Mouse (Mus musculus): Measurements from ENCODE around the gene Qtrt2.

Qtrt2 gene

DNA sequence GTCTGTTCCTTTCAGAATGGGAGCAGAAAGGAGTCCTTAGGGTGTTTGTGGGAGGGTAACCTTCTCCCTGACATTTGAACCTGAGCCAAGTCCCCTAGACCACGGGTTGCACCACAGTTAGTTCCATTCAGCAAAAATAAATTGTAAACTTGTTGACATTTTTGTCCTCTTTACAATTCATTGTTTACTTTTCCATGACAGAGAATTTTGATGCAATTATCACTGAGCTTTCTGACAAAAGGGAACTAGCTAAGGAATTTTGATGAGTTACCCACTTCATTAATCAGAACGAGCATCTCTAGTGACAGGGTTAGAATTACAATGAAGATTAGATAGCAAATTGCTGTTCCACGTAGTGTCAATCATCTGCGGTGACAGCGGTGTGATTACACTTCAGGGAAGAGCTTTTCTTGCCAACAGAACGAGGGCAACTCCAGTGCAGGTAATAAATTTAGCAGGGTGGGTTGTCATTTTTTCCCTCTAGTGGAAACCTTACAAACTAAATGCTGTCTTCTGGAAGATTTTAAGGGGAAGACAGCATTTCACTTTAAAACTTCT, 1.5 kb downstream of the Qtrt2 start:
- DNase-seq (ENCODE audit: low read depth, low spot score), result no peak

DNA sequence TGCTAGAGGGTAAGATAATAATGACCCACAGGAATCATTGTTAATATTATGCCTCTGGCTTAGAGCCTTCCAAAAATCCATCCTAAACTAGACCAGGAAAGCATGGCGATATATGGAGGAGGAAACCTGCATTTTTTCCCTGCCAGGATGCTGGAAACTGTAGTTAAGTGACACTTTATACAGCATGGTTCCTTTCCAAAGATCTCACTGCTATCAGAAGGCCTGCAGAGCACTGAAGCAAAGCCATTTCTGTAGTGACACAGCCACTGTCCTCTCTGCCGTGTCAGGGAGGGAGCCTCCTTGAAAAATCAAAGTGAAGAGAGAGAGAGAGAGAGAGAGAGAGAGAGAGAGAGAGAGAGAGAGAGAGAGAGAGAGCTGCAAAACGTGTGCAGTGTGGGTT, 4.0 kb downstream of the Qtrt2 start:
- DNase-seq (ENCODE audit: low read depth, low spot score), result no peak

DNA sequence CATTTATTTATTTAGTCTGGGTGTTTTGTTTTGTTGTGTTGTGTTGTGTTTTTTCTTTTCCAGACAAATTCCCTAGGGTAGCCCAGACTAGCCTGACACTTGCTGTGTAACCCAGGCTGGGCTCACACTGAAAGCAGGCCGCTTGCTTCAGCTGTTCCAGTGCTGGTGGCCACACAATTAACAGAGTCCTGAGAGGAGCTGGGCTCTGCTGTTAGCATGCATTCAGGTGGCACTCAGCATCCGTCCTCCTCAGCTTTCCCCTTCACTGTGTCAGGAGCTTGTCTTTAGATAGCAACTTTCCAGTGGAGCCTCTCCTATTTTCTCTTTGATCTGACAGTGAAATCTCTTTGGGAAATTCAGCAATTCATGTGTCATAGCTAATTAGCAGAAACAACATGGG, 4.6 kb downstream of the Qtrt2 start:
- no peak for DNase-seq (ENCODE audit: low read depth, low spot score)

DNA sequence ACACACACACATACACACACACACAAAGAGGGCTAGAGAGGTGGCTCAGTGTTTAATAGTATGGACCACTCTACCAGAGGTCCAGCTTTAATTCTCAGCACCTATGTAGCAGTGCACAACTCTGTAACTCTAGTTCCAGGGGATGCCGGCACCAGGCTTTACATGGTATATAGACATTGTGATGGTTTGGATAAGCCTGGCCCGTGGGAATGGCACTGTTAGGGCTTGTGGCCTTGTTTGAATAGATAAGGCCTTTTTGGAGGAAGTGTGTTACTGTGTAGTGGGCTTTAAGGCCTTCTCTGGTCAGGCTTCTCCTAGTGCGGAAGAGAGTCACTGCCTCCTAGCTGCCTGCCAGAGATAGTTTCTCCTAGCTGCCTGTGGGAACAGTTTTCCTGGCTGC, 7.7 kb downstream of the Qtrt2 start:
- no peak for DNase-seq (ENCODE audit: low read depth, low spot score)

DNA sequence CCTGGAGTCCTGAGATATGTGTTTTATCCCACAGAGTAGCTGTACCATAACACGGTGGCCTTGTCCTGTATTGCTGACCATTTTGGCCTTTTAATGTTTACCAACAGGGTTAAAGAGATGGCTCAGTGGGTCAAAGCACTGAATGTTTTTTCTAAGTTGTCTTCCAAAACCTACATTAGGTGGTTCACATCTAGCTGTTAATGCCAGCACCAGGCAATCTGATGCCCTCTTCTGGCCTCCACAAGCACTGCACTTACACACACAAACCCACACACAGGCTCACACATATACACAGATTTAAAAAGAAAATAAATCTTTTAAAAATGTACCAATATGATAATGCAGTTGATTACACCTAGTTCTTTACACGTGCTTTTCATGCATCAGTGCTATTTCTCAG, 17.7 kb downstream of the Qtrt2 start:
- no peak for DNase-seq (ENCODE audit: low read depth, low spot score)

DNA sequence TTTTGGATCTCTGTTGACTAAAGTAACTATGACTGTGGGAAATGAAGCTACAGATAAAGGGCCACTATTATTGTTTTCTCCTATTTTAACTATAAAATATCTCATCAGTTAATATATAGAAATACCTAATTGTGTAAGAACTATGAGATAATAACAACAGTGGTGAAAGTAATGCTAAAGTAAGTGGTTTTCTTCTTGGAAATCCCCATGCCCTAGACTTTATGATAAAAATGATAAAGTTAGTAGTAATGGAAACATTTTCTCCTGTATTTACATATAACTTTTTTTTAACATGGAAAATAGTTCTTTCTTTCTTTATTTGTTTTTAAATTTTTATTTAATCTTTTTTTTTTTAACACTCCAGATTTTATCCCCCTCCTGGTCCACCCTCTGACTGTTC, 26.0 kb downstream of the Qtrt2 start:
- no peak for DNase-seq (ENCODE audit: low read depth, low spot score)

DNA sequence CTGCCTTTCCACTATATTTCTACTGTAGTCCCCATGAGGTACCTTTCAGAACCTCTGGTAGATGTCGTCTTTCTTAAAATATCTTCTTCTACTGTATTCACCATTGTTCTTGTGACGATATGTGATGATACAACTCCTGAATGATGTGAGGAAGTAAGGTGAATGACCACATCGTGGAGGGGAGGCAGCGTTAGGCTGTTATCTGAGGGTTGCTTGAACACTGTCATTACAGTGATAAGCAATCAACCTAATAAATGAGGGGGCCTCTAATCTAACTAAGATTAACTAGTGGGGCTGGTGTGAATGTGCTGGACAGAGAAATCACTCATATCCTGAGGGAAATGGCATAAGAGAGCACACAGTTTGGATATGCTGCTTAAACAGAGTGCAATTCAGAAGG, 26.5 kb downstream of the Qtrt2 start:
- no peak for DNase-seq (ENCODE audit: low read depth, low spot score)

DNA sequence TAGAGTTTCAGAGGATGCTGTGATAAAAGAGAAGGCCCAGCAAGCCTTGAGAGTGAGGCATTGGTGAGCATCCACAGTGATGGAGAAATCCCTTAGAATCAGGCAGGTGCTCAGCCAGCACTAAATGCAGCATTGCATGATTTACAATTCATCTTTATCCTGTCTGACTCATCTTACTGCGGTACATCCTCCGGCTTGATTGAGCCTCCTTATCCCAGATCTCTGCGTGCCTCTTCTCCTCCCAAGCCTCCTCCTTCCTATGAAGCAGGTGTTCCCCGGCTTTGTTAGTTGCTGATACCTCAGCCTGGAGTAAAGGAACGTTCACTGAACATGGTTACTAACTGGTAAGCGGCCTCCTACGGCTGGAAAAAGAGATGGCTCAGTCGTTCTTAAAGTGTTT, 32.1 kb downstream of the Qtrt2 start:
- DNase-seq (ENCODE audit: low read depth, low spot score), result no peak

DNA sequence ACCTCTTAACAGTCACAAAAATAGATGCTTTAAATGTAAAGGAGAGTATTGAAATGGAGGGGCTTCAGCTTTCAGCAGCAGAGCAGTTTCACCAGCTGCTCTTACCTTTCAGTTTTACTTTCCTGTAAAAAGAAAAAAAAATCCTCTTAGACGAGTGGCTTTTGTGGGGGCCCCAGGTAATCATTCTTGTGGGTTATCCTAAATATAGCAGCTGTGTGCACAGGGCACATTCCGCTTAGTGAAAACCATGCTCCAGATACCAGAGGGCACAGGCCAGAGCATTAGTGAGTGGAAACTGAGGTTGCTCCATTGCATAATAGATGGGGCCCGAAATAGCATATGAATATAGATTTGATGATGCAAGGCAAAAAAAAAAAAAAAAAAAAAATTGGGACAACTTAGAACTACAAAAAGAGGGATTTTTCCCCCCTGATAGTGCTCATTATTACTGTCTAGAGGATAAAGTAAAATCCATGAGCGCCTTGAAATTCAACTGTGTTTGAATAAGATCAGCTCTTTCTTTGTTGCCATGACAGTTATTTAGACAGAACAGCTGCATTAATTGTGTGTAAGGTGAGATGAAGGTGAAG, 35.8 kb downstream of the Qtrt2 start:
- no peak for DNase-seq (ENCODE audit: low read depth, low spot score)

DNA sequence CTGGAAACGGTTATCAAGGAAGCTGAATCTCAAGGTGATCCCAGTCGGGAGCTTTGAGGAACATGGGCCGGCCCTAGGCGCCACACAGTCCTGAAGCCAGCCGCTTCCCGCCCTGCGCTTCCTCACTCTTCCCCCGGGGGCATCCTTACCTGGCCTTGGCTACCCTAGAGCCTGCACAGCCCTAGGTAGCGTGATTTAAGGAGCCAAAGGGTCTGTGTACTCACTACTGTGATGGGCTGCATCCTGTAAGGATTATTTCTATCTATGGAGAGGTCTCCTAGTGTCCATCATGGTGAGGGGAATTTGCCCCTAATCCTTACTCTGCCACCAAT, 36.6 kb downstream of the Qtrt2 start:
- DNase-seq (ENCODE audit: low read depth, low spot score), result no peak

DNA sequence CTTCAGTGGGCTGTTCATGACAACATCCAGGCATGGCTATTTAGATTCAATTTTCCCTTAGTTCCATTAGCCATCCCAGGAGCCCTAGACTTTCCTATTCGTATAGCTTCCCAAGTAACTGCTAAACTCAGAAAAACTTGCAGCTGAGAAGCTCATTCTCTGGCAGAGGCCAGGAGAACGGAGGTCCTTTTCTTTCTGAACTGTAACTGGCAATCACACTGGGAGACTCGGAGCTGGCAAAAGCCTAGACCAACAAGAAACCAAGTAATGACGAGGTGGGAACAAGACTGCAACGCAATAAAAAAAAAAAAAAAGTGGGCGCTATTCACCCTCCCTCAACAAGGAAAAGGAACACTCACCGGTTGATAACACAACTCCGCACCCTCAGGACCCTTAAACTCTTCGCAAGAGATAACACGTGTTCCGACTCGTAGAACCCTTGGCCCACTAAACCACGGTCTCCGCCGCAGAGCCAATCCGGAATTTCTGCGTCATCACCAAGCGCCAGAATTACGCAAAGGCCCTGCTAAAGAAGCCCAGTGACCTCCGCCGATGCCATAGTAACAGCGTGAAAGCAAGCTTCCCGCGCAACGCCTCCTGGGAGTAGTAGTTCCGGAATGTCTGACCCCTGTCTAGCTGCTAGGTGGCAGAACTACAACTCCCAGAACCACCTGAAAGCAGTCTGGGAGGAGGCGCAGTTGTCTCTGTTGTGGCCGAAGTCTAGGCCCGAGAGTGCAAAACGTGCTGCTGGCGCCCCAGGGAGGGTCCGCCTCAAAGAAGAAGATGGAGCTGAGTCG, 37.2 kb downstream of the Qtrt2 start, which contains the start of gene Ccdc191:
Gene Ccdc191, plus strand, starts transcription at position 593 of the 797 bp plus-strand sequence.
- DNase-seq (ENCODE audit: low read depth, low spot score), result peak; percentile 97

DNA sequence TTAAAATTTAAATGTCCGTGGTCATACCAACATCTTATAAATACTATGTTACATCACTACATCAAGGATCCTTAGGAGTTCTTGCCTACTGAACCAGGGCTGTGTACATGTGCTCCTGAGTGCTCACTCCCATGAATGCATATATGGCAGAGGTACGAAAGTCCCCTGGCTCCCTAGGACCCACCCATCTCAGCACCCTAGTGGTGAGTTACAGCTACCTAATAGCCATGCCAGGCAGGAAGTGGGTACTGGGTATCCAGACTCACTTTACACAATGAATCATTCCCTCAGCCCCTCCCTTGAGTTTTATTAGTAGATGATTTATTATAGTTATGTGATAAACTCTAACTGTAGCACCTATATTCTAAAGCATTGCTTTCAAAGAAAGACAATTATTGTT, 44.3 kb downstream of the Qtrt2 start:
- no peak for DNase-seq (ENCODE audit: low read depth, low spot score)

DNA sequence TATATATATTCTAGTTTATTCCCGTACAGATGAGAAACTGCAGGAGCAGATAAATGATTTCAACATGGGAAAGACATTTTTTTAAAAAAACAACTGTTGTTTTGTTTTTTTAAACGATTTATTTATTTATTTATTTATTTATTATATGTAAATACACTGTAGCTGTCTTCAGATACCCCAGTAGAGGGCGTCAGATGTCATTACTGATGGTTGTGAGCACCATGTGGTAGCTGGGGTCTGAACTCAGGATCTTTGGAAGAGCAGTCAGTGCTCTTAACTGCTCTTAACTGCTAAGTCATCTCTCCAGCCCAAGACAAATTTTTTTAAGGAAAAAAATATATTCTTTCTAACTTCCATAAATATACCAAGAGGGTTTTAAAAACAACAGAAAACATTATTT, 45.0 kb downstream of the Qtrt2 start:
- peak; percentile 18 for DNase-seq (ENCODE audit: low read depth, low spot score)

DNA sequence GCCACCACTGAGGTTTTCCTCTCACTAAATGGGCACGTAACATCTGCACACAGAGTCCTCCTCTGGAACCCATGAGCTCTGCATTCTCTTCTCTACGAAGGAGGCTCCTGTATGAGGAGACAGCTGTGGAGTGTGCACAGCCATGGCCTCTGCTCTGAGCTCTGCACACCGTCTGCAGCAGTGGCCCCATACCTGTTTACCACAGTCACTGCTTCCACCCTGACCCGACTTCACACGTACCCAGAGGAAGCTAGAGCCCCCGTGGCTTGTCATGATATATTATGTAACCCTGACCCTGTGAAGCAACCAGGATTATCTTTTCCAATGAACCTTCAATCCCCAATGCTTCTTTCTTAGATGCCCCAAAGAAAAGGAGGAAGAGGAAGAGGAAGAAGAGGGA, 46.8 kb downstream of the Qtrt2 start:
- DNase-seq (ENCODE audit: low read depth, low spot score), result no peak

DNA sequence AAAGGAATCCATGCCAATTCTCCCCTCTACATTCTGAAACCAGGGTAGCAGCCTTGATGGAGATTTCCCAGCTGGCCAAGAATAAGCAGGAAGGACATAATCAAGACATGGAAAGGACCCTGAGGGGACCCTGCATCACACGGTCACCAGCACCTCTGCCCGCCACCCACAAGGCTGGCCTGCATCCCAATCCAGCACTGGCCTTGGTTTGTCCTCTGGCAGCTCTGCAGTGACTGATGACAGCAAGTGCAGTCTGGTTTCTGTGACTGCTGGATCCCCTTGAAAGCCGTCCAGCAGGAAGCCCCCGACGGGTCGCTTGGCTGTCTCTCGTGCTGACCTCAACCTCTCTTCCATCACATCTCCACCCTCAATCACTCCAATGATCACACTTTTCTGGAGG, 55.2 kb downstream of the Qtrt2 start:
- DNase-seq (ENCODE audit: low read depth, low spot score), result no peak

DNA sequence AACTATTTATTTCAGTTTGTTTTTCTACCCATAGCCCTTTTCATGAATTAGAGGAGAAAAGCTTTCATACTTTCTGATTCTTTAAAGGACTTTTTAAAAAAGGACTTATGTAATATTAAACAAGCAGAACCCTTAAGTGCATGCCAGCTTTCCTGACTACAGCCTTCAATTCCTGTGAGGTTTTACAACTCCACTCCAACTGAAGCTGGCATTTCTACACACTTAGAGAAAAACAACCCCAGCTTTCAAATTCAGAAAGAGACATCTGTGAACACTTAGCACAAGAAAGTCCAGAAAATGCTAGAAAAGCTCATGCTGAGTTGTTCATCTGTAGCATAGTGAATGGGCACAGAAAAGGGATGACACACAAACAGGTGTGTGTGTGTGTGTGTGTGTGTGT, 56.8 kb downstream of the Qtrt2 start:
- no peak for DNase-seq (ENCODE audit: low read depth, low spot score)

DNA sequence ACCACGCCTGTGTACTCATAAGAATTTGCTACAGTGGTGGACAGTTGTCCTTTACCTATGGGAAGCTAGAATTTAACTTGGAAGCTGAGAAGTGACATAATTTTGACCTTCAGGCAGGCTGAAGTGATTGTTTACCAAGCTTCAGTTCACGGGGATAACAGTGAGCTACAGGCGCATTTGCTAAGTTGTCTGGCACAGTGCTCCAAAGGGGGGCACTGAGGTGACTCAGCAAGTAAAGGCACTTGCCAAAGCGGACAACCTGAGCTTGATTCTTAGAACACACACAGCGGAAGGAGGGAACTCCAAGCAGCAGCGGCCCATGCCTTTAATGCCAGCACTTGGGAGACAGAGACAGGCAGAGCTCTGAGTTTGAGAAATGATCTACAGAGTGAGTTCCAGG, 66.0 kb downstream of the Qtrt2 start:
- no peak for DNase-seq (ENCODE audit: low read depth, low spot score)

DNA sequence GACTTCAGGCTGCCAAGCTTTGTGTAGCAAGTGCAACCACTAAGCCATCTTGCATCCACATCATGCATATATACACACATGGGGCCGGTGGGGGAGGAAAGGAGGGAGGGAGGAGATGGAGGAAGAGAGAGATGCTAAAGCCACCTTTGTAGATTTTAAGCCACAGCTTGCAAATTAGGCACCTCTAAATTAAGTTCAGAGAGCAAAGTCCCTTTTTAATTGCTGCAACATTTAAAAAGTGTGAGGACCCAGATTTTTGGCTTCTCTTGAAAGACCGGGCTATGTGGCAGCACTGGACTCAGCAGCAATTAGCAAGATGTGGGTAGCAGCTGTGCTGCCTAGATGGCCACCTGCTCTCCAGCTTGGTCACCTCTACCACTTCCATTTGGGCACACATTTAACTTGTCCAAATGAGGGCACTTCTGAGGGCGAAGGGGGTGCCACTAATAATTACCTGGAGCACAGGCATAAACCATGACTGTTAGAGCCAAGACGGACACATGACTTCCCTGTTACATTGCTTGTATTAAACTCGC, 67.6 kb downstream of the Qtrt2 start:
- DNase-seq (ENCODE audit: low read depth, low spot score), result no peak

DNA sequence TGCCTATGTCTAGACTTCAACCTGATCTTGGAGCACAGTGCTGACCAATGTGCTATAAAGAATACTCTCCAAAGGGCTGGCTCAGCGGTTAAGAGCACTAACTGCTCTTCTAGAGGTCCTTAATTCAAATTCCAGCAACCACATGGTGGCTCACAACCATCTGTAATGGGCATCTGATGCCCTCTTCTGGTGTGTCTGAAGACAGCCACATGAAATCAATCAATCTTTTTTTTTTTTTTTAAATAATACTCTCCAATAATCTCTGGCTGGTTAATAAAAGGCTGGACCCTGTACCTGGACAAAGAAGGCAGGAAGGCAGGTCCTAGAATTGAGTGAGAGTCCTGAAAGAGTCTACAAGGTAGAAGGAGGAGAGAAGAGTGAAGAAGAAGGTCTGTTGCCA, 76.8 kb downstream of the Qtrt2 start:
- no peak for DNase-seq (ENCODE audit: low read depth, low spot score)

DNA sequence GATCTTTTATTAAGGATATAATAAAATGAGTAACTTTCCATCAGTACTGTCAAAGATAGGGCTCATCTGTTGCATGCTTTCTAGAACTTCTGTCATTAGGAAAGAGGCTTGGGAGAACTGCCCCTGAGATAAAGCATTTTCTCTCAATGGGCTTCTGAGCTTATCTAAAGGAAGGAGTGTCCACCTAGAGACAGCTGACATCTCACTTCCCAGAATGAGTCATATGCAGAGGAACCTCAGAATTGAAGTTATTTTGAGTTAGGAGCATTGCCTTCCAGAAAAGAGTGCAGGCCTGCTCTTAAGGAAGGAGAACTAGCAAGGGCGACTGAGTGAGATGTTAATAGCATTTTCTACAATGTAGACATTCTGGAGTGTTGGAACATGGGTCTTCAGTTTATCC, 85.4 kb downstream of the Qtrt2 start:
- no peak for DNase-seq (ENCODE audit: low read depth, low spot score)

DNA sequence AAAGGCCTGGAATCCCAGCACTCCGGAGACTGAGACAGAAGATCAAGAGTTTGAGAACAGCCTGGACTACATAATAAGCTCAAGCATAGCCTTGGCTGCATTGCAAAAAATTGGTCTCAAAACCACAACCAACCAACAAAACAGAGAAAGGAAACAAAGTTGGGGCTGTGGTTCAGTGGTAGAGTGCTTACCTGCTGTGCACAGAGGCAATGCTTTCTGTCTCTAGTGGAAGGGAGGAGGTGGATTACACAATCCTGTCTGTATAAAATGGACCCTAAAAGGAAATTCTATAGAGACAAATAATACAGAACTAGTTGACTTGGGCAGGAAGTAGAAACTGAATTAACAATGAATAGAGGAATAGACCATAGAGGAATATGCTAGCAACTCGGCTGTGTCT, 94.7 kb downstream of the Qtrt2 start:
- DNase-seq (ENCODE audit: low read depth, low spot score), result no peak

DNA sequence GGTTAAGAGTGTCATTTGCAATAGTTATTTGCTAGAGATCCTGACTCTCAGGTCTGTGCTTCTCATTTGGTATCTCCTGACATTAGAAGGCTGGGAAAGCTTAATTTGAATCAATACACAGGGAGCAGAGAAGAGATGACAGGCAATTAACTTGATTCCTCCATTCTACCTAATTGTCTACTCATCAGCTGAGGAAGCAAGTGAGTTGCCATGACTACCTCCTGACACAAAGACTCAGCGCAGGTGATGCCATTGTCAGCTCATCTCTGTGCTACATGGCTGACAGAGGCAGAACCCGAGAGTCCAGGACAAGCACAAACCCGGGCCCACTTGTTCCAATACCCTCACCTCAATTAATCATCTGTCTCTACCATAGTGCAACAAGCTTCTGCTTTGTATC, 99.1 kb downstream of the Qtrt2 start:
- no peak for DNase-seq (ENCODE audit: low read depth, low spot score)

DNA sequence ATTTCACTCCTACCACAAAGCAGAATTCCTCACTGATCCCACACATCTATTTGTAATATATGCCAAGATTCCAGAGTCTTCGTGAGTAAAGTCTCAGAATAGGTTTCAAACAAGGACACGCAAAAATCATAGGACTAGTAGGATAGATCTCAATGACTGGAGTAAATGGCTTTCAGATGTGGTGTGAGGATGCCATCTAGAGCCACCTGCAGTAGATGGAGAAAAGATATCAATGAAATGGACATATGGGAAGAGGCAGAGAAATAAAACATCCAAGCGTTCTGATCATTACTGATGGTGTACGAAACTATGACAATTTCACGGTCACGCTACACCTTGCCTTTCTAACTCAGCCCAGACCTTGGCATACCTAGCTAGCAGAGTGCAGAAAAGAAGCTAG, 108.2 kb downstream of the Qtrt2 start:
- no peak for DNase-seq (ENCODE audit: low read depth, low spot score)

All from WW6 (cell line).